In the genomic region with DNA sequence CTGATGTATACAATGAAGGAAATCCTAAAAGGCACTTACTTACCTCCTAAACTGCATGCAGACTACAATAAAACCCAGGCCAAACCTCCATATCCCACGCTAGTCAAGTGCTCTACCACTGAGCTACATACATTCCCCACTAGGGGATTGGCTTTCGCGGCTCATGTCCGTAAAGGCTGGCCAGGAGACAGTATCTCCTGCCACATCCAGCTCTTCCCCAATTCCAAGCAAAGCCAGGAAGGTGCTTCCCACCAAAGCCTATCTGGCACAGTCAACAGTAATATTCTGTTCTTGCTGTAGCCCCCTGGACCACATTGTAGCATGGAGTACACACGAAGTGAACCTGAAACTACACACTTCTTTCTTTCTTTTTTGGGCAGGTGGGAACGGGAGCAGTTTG, we compare ENCODE assay signal across 8 mouse cellular contexts. TPM values are rescaled to one million over a fixed set of nuclear protein-coding genes. Genes with fewer than 3 reads are reported as not detected.
DNase-seq lines count a peak whose midpoint lies in the region; ATAC-seq lines count a peak whose summit lies in the region.

No protein-coding gene starts in this region.

- no peak for ATAC-seq in forebrain, embryonic 13.5 days
- no peak for ATAC-seq in liver, embryonic 15.5 days (ENCODE audit: insufficient read depth)
- no peak for ATAC-seq in inflammation-experienced regulatory T-cells, adult 6 months

- no peaks in the 10 kb centered on the region for H3K9me3 ChIP-seq in forebrain, embryonic 13.5 days (replicated peaks)
- no peaks in the 10 kb centered on the region for H3K9me3 ChIP-seq in liver, embryonic 15.5 days (replicated peaks)

- peak overlapping the region; percentile 90 for H3K9ac ChIP-seq in forebrain, embryonic 13.5 days
- H3K9ac ChIP-seq in liver, embryonic 15.5 days = peak overlapping the region; percentile 82

- 0 out of 2 replicates have a peak, but pooled peaks cover 3% of the 10 kb centered on the region for H3K27me3 ChIP-seq in forebrain, embryonic 13.5 days
- no peaks in the 10 kb centered on the region for H3K27me3 ChIP-seq in liver, embryonic 15.5 days

- peak; percentile 33 for DNase-seq in embryo, embryonic 11 days
- DNase-seq in embryo, embryonic 10 days (ENCODE audit: low spot score) = no peak
- peak; percentile 19 to 25 for DNase-seq in B cell, adult 2 months
- no peak for DNase-seq in ovary, postnatal 10 days (ENCODE audit: low spot score)
- no peak for DNase-seq in right cerebral cortex, postnatal 25 days

- peaks cover 22% of the 10 kb centered on the region for H3K36me3 ChIP-seq in forebrain, embryonic 13.5 days (ENCODE audit: poor library complexity, severe bottlenecking)
- H3K36me3 ChIP-seq in liver, embryonic 15.5 days (replicated peaks) = peaks cover 4% of the 10 kb centered on the region; the same call in 1 of the 2 replicates

- H3K4me3 ChIP-seq in forebrain, embryonic 13.5 days = peak overlapping the region; percentile 81
- H3K4me3 ChIP-seq in liver, embryonic 15.5 days (replicated peaks) = peak overlapping the region; percentile 74

- peaks cover 26% of the 10 kb centered on the region for H3K4me1 ChIP-seq in forebrain, embryonic 13.5 days
- H3K4me1 ChIP-seq in liver, embryonic 15.5 days (replicated peaks) = peaks cover 44% of the 10 kb centered on the region

- H3K4me2 ChIP-seq in forebrain, embryonic 13.5 days = peak overlapping the region; percentile 96
- H3K4me2 ChIP-seq in liver, embryonic 15.5 days = peak overlapping the region; percentile 100

- H3K27ac ChIP-seq in forebrain, embryonic 13.5 days = no peak overlapping the region
- 0 out of 2 replicates have a peak overlapping the region, but pooled peaks have one; percentile 81 for H3K27ac ChIP-seq in liver, embryonic 15.5 days (replicated peaks)

- 20% methylated on average over 6 of the region's 6 CpGs for WGBS in forebrain, embryonic 13.5 days
- 44% methylated on average over 6 of the region's 6 CpGs for WGBS in liver, embryonic 15.5 days (ENCODE audit: insufficient replicate concordance)

RNA-seq across cellular contexts. Expression of gene Pqlc2, which starts 0.9 kb away (rescaled TPM):
- polyA plus RNA-seq in forebrain, embryonic 13.5 days (2015; fragmentation: Nextera tagmentation; extraction: Ambion mirVana) = 10.1 and 12.6 TPM in 2 replicates
- polyA plus RNA-seq in liver, embryonic 15.5 days (2015; fragmentation: Nextera tagmentation; extraction: Ambion mirVana) = 12.7 and 15.2 TPM in 2 replicates
- 10 to 100 TPM in 1 of 3 experiments, 1 to 10 TPM in 2; 7.6 to 10.0 (median 9.7) TPM for polyA plus RNA-seq in inflammation-experienced regulatory T-cells, adult 6 months (2017; shearing (Covaris generic))

RNA-seq across cellular contexts. Expression of gene Akr7a5, which starts 0.9 kb away (rescaled TPM):
- polyA plus RNA-seq in forebrain, embryonic 13.5 days (2015; fragmentation: Nextera tagmentation; extraction: Ambion mirVana) = 66.2 and 71.6 TPM in 2 replicates
- polyA plus RNA-seq in liver, embryonic 15.5 days (2015; fragmentation: Nextera tagmentation; extraction: Ambion mirVana) = 48.3 and 57.1 TPM in 2 replicates
- 1 to 10 TPM; 5.4 to 7.7 (median 6.8) TPM for polyA plus RNA-seq in inflammation-experienced regulatory T-cells, adult 6 months (2017; shearing (Covaris generic))

RNA-seq across cellular contexts. Expression of gene Mrto4, which starts 42.7 kb away (rescaled TPM):
- polyA plus RNA-seq in forebrain, embryonic 13.5 days (2015; fragmentation: Nextera tagmentation; extraction: Ambion mirVana) = 119 and 134 TPM in 2 replicates
- 78.7 and 83.7 TPM in 2 replicates for polyA plus RNA-seq in liver, embryonic 15.5 days (2015; fragmentation: Nextera tagmentation; extraction: Ambion mirVana)
- polyA plus RNA-seq in inflammation-experienced regulatory T-cells, adult 6 months (2017; shearing (Covaris generic)) = 10 to 100 TPM; 34.9 to 56.1 (median 49.1) TPM

RNA-seq across cellular contexts. Expression of gene Emc1, which starts 42.7 kb away (rescaled TPM):
- 29.3 and 31.5 TPM in 2 replicates for polyA plus RNA-seq in forebrain, embryonic 13.5 days (2015; fragmentation: Nextera tagmentation; extraction: Ambion mirVana)
- 13.5 and 13.9 TPM in 2 replicates for polyA plus RNA-seq in liver, embryonic 15.5 days (2015; fragmentation: Nextera tagmentation; extraction: Ambion mirVana)
- 10 to 100 TPM; 19.5 to 25.3 (median 24.8) TPM for polyA plus RNA-seq in inflammation-experienced regulatory T-cells, adult 6 months (2017; shearing (Covaris generic))

RNA-seq across cellular contexts. Expression of gene Ubr4, which starts 42.8 kb away (rescaled TPM):
- 69.9 and 71.2 TPM in 2 replicates for polyA plus RNA-seq in forebrain, embryonic 13.5 days (2015; fragmentation: Nextera tagmentation; extraction: Ambion mirVana)
- polyA plus RNA-seq in liver, embryonic 15.5 days (2015; fragmentation: Nextera tagmentation; extraction: Ambion mirVana) = 39.5 and 49.1 TPM in 2 replicates
- polyA plus RNA-seq in inflammation-experienced regulatory T-cells, adult 6 months (2017; shearing (Covaris generic)) = 10 to 100 TPM; 32.1 to 69.4 (median 56.7) TPM

Comparison
In these comparisons a context has a peak if more than half of its experiments do, and no peak if none do; other contexts are left out.
1. DNase-seq: peak in embryo, embryonic 11 days (single experiment) and B cell, adult 2 months (2 of 2); none in embryo, embryonic 10 days (single experiment), ovary, postnatal 10 days (single experiment) and right cerebral cortex, postnatal 25 days (single experiment).